Mouse (Mus musculus) liver, adult 2 months (tissue): ENCODE results near the gene 1700017D01Rik.
"Not testable (repeated sequence)": the region's sequence is repeated elsewhere in the genome, so short reads cannot be mapped to it uniquely, and the experiment has no call there.

Experiments used
- CTCF ChIP-seq: fragments of 200-500 bp; IDR thresholded peaks from 2 replicates; pipeline ENCODE4 v1.5.1; 2011; ENCODE audit warnings: low read depth, low read length, control low read depth
- POLR2A ChIP-seq: fragments of 200-500 bp; IDR thresholded peaks from 2 replicates; pipeline ENCODE4 v1.6.1; 2011; ENCODE audit warnings: low read length, control low read depth; ENCODE audit not compliant: insufficient read depth; ENCODE audit errors: extremely low read depth

DNA sequence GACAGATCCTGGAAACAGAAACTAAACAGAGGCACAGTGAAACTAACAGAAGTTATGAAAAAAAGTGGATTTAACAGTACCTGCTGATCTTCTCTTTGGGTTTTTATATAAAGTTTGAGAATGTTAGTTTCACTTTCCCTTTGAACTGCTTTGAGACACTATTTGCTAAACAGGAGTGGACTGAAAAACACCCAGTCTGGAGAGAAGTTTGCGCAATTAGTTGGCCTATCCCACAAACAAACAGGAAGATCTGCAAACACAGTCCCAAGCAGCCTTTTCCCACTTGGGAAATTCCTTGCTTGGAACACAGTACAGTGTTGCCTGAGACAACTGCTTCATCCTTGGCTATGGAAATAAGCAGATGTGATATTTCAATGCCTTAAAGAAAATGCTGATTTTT, 75.0 kb downstream of the 1700017D01Rik start:
- not testable (repeated sequence) for TF ChIP-seq CTCF, POLR2A
